Mouse (Mus musculus): ENCODE measurements around the gene Cep41. TPM values are rescaled to one million over a fixed set of nuclear protein-coding genes. Genes with fewer than 3 reads are reported as not detected.

The Cep41 gene
- polyA plus RNA-seq, 1 experiment, result 2.6 TPM

DNA sequence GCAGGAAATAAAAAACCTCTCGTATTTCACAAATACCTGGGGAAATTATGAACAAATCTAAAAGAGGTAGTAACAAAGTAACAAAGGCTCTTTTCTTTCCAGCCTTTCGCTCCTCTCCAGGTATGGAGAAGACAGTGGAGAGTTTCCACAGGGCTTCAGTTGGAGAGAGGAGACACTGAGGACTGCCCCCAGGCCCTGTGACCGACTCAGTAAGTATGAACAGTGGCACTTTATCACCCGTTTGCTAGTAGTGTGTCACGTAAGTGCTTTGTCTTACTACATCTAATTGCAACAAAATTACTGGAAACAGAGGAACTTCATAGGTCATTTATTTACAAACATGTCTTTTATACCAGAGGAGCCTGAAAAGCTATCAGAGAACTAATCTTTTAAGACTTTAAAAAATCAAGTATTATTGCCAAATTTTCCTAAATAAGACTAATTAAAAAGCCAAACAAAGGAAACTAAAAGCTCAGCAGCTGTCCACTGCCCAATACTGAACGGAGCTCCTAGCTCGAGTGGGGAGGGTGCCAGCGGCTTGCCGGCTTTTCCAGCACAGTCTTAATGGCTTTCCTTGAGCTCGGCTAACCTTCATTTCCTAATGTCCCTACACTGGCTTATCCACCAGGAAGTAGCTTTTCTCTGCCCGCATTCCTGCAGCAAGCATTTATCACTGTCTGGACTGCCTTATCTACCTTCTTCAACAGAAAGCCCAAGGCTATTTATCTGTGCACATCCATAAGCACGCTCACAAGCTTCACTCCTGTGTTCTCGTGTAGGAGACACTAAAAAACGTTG lies 19.6 kb downstream of the Cep41 start:
- DNase-seq, result peak; percentile 31
- H3K36me3 ChIP-seq (ENCODE audit: control insufficient read depth, insufficient read depth, low read length), result no peaks in the 10 kb centered on the region
- H3K27ac ChIP-seq (ENCODE audit: insufficient read depth, low read depth, low read length), result peak overlapping the region; percentile 34; the same call in 1 of the 2 replicates
- H3K27me3 ChIP-seq (replicated peaks; ENCODE audit: control insufficient read depth, insufficient read depth, low read length), result no peaks in the 10 kb centered on the region
- TF ChIP-seq POLR2A (IDR thresholded peaks at IDR 0.05; ENCODE audit: low read depth, low read length), result no peak
- TF ChIP-seq CTCF (conservative IDR thresholded peaks at IDR 0.05; ENCODE audit: insufficient read depth, insufficient read length, low read depth, low read length), result no peak
- WGBS, result 36% methylated on average over 14 of the region's 14 CpGs
- H3K4me3 ChIP-seq (ENCODE audit: insufficient read depth, low read depth, low read length), result peak overlapping the region; percentile 27; the same call in 1 of the 2 replicates
- peaks cover 2% of the 10 kb centered on the region; the same call in 1 of the 2 replicates for H3K4me1 ChIP-seq (ENCODE audit: control insufficient read depth, insufficient read depth, low read length)

DNA sequence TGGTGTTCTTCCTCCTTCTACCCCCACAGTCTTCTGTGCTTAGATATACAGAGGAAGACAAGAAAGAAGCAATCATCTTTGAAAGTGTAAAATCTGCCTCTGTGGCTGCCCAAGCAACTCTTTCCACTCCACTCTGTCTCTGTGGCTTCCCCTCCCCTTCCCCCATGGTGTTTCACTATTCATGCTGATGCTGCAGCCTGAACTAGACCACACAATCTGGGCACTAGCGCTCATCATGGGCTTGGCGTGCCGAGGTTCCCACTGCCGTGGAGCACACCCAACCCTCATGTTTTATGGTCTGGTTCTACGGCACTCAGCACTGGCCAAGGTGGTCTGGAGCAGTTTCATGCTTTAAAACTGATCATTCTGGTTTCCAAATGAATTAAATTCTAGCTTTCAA lies 21.9 kb downstream of the Cep41 start:
- H3K4me3 ChIP-seq (ENCODE audit: insufficient read depth, low read depth, low read length), result no peak overlapping the region
- no peaks in the 10 kb centered on the region for H3K27me3 ChIP-seq (replicated peaks; ENCODE audit: control insufficient read depth, insufficient read depth, low read length)
- no peaks in the 10 kb centered on the region for H3K36me3 ChIP-seq (ENCODE audit: control insufficient read depth, insufficient read depth, low read length)
- peaks cover 2% of the 10 kb centered on the region; the same call in 1 of the 2 replicates for H3K4me1 ChIP-seq (ENCODE audit: control insufficient read depth, insufficient read depth, low read length)
- TF ChIP-seq POLR2A (IDR thresholded peaks at IDR 0.05; ENCODE audit: low read depth, low read length) (no peak), CTCF (conservative IDR thresholded peaks at IDR 0.05; ENCODE audit: insufficient read depth, insufficient read length, low read depth, low read length) (no peak)
- WGBS, result 88% methylated on average over 5 of the region's 5 CpGs
- H3K27ac ChIP-seq (ENCODE audit: insufficient read depth, low read depth, low read length), result no peak overlapping the region
- no peak for DNase-seq

- no peak for TF ChIP-seq CTCF (conservative IDR thresholded peaks at IDR 0.05; ENCODE audit: insufficient read depth, insufficient read length, low read depth, low read length)
- no peak for TF ChIP-seq POLR2A (IDR thresholded peaks at IDR 0.05; ENCODE audit: low read depth, low read length)
- no peak for DNase-seq
- Histone ChIP-seq H3K36me3 (ENCODE audit: control insufficient read depth, insufficient read depth, low read length) (no peaks in the 10 kb centered on the region), H3K27ac (ENCODE audit: insufficient read depth, low read depth, low read length) (no peak overlapping the region), H3K4me3 (ENCODE audit: insufficient read depth, low read depth, low read length) (no peak overlapping the region), H3K27me3 (replicated peaks; ENCODE audit: control insufficient read depth, insufficient read depth, low read length) (no peaks in the 10 kb centered on the region), H3K4me1 (ENCODE audit: control insufficient read depth, insufficient read depth, low read length) (no peaks in the 10 kb centered on the region)
- WGBS, result 67% methylated on average over 5 of the region's 5 CpGs
These were observed 26.0 kb downstream of the Cep41 start for GRCm38 (mm10) chr6:30667585-30667984.

- no peak overlapping the region for H3K4me3 ChIP-seq (ENCODE audit: insufficient read depth, low read depth, low read length)
- TF ChIP-seq POLR2A (IDR thresholded peaks at IDR 0.05; ENCODE audit: low read depth, low read length) (no peak), CTCF (conservative IDR thresholded peaks at IDR 0.05; ENCODE audit: insufficient read depth, insufficient read length, low read depth, low read length) (no peak)
- no peaks in the 10 kb centered on the region for H3K27me3 ChIP-seq (replicated peaks; ENCODE audit: control insufficient read depth, insufficient read depth, low read length)
- WGBS, result 72% methylated on average over 6 of the region's 6 CpGs
- H3K36me3 ChIP-seq (ENCODE audit: control insufficient read depth, insufficient read depth, low read length), result no peaks in the 10 kb centered on the region
- DNase-seq, result no peak
- no peaks in the 10 kb centered on the region for H3K4me1 ChIP-seq (ENCODE audit: control insufficient read depth, insufficient read depth, low read length)
- no peak overlapping the region for H3K27ac ChIP-seq (ENCODE audit: insufficient read depth, low read depth, low read length)
These were observed 27.5 kb downstream of the Cep41 start for GRCm38 (mm10) chr6:30666043-30666442.

- WGBS, result 76% methylated on average over 4 of the region's 4 CpGs
- TF ChIP-seq CTCF (conservative IDR thresholded peaks at IDR 0.05; ENCODE audit: insufficient read depth, insufficient read length, low read depth, low read length), result no peak
- TF ChIP-seq POLR2A (IDR thresholded peaks at IDR 0.05; ENCODE audit: low read depth, low read length), result no peak
- DNase-seq, result no peak
- Histone ChIP-seq H3K4me1 (ENCODE audit: control insufficient read depth, insufficient read depth, low read length) (no peaks in the 10 kb centered on the region), H3K27ac (ENCODE audit: insufficient read depth, low read depth, low read length) (no peak overlapping the region), H3K36me3 (ENCODE audit: control insufficient read depth, insufficient read depth, low read length) (no peaks in the 10 kb centered on the region), H3K4me3 (ENCODE audit: insufficient read depth, low read depth, low read length) (no peak overlapping the region), H3K27me3 (replicated peaks; ENCODE audit: control insufficient read depth, insufficient read depth, low read length) (no peaks in the 10 kb centered on the region)
These were observed 28.3 kb downstream of the Cep41 start for GRCm38 (mm10) chr6:30665296-30665695.

DNA sequence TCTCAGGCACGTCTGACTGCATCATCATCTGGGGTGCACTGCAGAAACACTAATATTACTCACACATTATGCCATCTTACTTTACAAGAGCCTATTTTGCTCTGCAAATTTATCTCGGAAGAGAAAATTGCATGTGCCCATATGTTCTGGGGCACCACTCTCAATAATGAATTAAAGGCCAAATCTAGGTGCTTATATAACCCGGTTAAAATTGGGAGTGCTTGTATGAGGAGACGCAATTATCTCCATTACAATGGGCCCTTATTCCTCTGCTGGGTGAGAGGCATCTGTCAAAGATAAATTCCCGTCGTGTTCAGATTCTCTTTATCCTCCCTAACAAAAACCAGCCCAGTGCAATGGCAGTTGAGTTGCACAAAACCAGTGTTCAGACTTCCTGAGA lies 28.8 kb downstream of the Cep41 start:
- Histone ChIP-seq H3K36me3 (ENCODE audit: control insufficient read depth, insufficient read depth, low read length) (no peaks in the 10 kb centered on the region), H3K27ac (ENCODE audit: insufficient read depth, low read depth, low read length) (no peak overlapping the region), H3K27me3 (replicated peaks; ENCODE audit: control insufficient read depth, insufficient read depth, low read length) (no peaks in the 10 kb centered on the region), H3K4me3 (ENCODE audit: insufficient read depth, low read depth, low read length) (no peak overlapping the region), H3K4me1 (ENCODE audit: control insufficient read depth, insufficient read depth, low read length) (no peaks in the 10 kb centered on the region)
- no peak for DNase-seq
- TF ChIP-seq POLR2A (IDR thresholded peaks at IDR 0.05; ENCODE audit: low read depth, low read length) (no peak), CTCF (conservative IDR thresholded peaks at IDR 0.05; ENCODE audit: insufficient read depth, insufficient read length, low read depth, low read length) (no peak)
- 81% methylated on average over 6 of the region's 6 CpGs for whole genome bisulfite sequencing

GRCm38 (mm10) chr6:30658619-30659018 lies 34.9 kb downstream of the Cep41 start:
- Histone ChIP-seq H3K4me3 (ENCODE audit: insufficient read depth, low read depth, low read length) (no peak overlapping the region), H3K27ac (ENCODE audit: insufficient read depth, low read depth, low read length) (no peak overlapping the region), H3K27me3 (replicated peaks; ENCODE audit: control insufficient read depth, insufficient read depth, low read length) (no peaks in the 10 kb centered on the region), H3K4me1 (ENCODE audit: control insufficient read depth, insufficient read depth, low read length) (no peaks in the 10 kb centered on the region), H3K36me3 (ENCODE audit: control insufficient read depth, insufficient read depth, low read length) (no peaks in the 10 kb centered on the region)
- WGBS, result 72% methylated on average over 9 of the region's 9 CpGs
- TF ChIP-seq CTCF (conservative IDR thresholded peaks at IDR 0.05; ENCODE audit: insufficient read depth, insufficient read length, low read depth, low read length) (no peak), POLR2A (IDR thresholded peaks at IDR 0.05; ENCODE audit: low read depth, low read length) (no peak)
- DNase-seq, result no peak
